Mouse (Mus musculus) embryonic facial prominence, embryonic 14.5 days (tissue): ENCODE data around the gene Vps13d. TPM values are rescaled to one million over a fixed set of nuclear protein-coding genes. Genes with fewer than 3 reads are reported as not detected.

ENCODE experiments used
- ATAC-seq: fragments of 200-750 bp; cut with Nextera tagmentation; 2 replicates; pipeline ENCODE4 v1.8.0; 2017; ENCODE audit warnings: low read depth, moderate number of reproducible peaks, moderate TSS enrichment
- DNase-seq: peaks from one replicate; pipeline ENCODE4 v3.0.0-alpha.2; 2015; ENCODE audit warnings: low spot score
- H3K27ac ChIP-seq: fragments of 300-500 bp; sonication (generic); replicated peaks from 2 replicates; pipeline ENCODE4 v1.5.1; 2014; ENCODE audit warnings: low read depth, mild to moderate bottlenecking, low read length, moderate library complexity
- H3K27me3 ChIP-seq: fragments of 300-500 bp; sonication (generic); replicated peaks from 2 replicates; pipeline ENCODE4 v1.6.1; 2014; ENCODE audit warnings: low read length; ENCODE audit not compliant: control insufficient read depth, insufficient read depth
- H3K36me3 ChIP-seq: fragments of 300-500 bp; sonication (generic); 2 replicates; pipeline ENCODE4 v1.6.1; 2014; ENCODE audit warnings: low read length, mixed read lengths; ENCODE audit not compliant: control insufficient read depth, insufficient read depth
- H3K4me1 ChIP-seq: fragments of 300-500 bp; sonication (generic); 2 replicates; pipeline ENCODE4 v1.6.1; 2014; ENCODE audit warnings: antibody characterized with exemption, low read length; ENCODE audit not compliant: control insufficient read depth, insufficient read depth
- H3K4me2 ChIP-seq: fragments of 300-500 bp; sonication (generic); 2 replicates; pipeline ENCODE4 v1.6.1; 2014; ENCODE audit warnings: low read depth, mild to moderate bottlenecking, low read length, moderate library complexity, mixed read lengths
- H3K4me3 ChIP-seq: fragments of 300-500 bp; sonication (generic); 2 replicates; pipeline ENCODE4 v1.5.1; 2014; ENCODE audit warnings: low read depth, mild to moderate bottlenecking, low read length
- H3K9ac ChIP-seq: fragments of 300-500 bp; sonication (generic); 2 replicates; pipeline ENCODE4 v1.6.1; 2014; ENCODE audit warnings: low read depth, mild to moderate bottlenecking, low read length, moderate library complexity, mixed read lengths
- H3K9me3 ChIP-seq: fragments of 300-500 bp; sonication (generic); 2 replicates; pipeline ENCODE4 v1.6.1; 2016; ENCODE audit warnings: low read length; ENCODE audit not compliant: control insufficient read depth
- WGBS: fragments of 180-500 bp; shearing (Covaris S2); extraction: QIAGEN DNeasy Blood & Tissue Kit; methylation state at CpG from one replicate; pipeline ENCODE4 v1.1.7; 2014; 5-methylcytosine and 5-hydroxymethylcytosine counted together
- polyA plus RNA-seq: library from polyadenylated mRNA; unstranded; fragments of >200 nt; fragmentation: Nextera tagmentation; extraction: Ambion mirVana; gene quantifications from 2 replicates; pipeline ENCODE4 v1.2.1, GENCODE M21; 2014

Gene Vps13d
- polyA plus RNA-seq, 1 experiment from 2014 or later = 14.5 TPM

GRCm38 (mm10) chr4:144986016-144986805, 208.6 kb downstream of the Vps13d start:
- Histone ChIP-seq H3K36me3 (peaks cover 4% of the 10 kb centered on the region; the same call in 1 of the 2 replicates), H3K27ac (no peak overlapping the region), H3K4me1 (peaks cover 25% of the 10 kb centered on the region), H3K27me3 (no peaks in the 10 kb centered on the region), H3K4me3 (no peak overlapping the region), H3K4me2 (no peak overlapping the region), H3K9ac (no peak overlapping the region), H3K9me3 (no peaks in the 10 kb centered on the region)
- 87% methylated on average over 7 of the region's 7 CpGs for WGBS
- ATAC-seq = no peak
- no peak for DNase-seq

- no peak overlapping the region; the same call in 1 of the 2 replicates for H3K27ac ChIP-seq
- ATAC-seq = 0 out of 2 replicates have a peak, but pooled peaks have one; percentile 16
- H3K4me2 ChIP-seq = no peak overlapping the region
- H3K9me3 ChIP-seq = no peaks in the 10 kb centered on the region
- whole genome bisulfite sequencing = 58% methylated on average over 8 of the region's 8 CpGs
- no peak overlapping the region for H3K9ac ChIP-seq
- H3K36me3 ChIP-seq = peaks cover 4% of the 10 kb centered on the region; the same call in 1 of the 2 replicates
- no peak overlapping the region for H3K4me3 ChIP-seq
- DNase-seq = no peak
- no peaks in the 10 kb centered on the region for H3K27me3 ChIP-seq
- peaks cover 22% of the 10 kb centered on the region for H3K4me1 ChIP-seq
These were observed 210.9 kb downstream of the Vps13d start for GRCm38 (mm10) chr4:144983821-144984371.

- Histone ChIP-seq H3K9ac (no peak overlapping the region), H3K4me3 (no peak overlapping the region), H3K27ac (no peak overlapping the region; the same call in 1 of the 2 replicates), H3K27me3 (no peaks in the 10 kb centered on the region), H3K9me3 (no peaks in the 10 kb centered on the region), H3K36me3 (peaks cover 4% of the 10 kb centered on the region; the same call in 1 of the 2 replicates), H3K4me2 (no peak overlapping the region), H3K4me1 (peaks cover 17% of the 10 kb centered on the region; the same call in 1 of the 2 replicates)
- DNase-seq = no peak
- 70% methylated on average over 8 of the region's 8 CpGs for WGBS
- ATAC-seq = no peak
These were observed 211.5 kb downstream of the Vps13d start for GRCm38 (mm10) chr4:144983228-144983744.

- DNase-seq (peak; percentile 34), ATAC-seq (peak; percentile 39; the same call in 1 of the 2 replicates)
- WGBS = 26% methylated on average over 8 of the region's 8 CpGs
- Histone ChIP-seq H3K9ac (no peak overlapping the region), H3K4me1 (peaks cover 14% of the 10 kb centered on the region; the same call in 1 of the 2 replicates), H3K27me3 (no peaks in the 10 kb centered on the region), H3K9me3 (no peaks in the 10 kb centered on the region), H3K27ac (peak overlapping the region; percentile 49), H3K4me2 (no peak overlapping the region), H3K36me3 (peaks cover 10% of the 10 kb centered on the region; the same call in 1 of the 2 replicates), H3K4me3 (no peak overlapping the region)
These were observed 213.8 kb downstream of the Vps13d start for GRCm38 (mm10) chr4:144980811-144981551.

- no peak overlapping the region for H3K4me2 ChIP-seq
- H3K27ac ChIP-seq = no peak overlapping the region
- H3K4me1 ChIP-seq = peaks cover 14% of the 10 kb centered on the region; the same call in 1 of the 2 replicates
- H3K27me3 ChIP-seq = no peaks in the 10 kb centered on the region
- H3K36me3 ChIP-seq = peaks cover 12% of the 10 kb centered on the region; the same call in 1 of the 2 replicates
- DNase-seq (no peak), ATAC-seq (no peak)
- H3K9me3 ChIP-seq = no peaks in the 10 kb centered on the region
- no peak overlapping the region for H3K9ac ChIP-seq
- 56% methylated on average over 2 of the region's 2 CpGs for WGBS
- no peak overlapping the region for H3K4me3 ChIP-seq
These were observed 214.7 kb downstream of the Vps13d start for GRCm38 (mm10) chr4:144980110-144980509.

- no peak overlapping the region for H3K4me3 ChIP-seq
- H3K9ac ChIP-seq = no peak overlapping the region
- no peaks in the 10 kb centered on the region for H3K9me3 ChIP-seq
- ATAC-seq (no peak), DNase-seq (no peak)
- H3K4me1 ChIP-seq = peaks cover 9% of the 10 kb centered on the region; the same call in 1 of the 2 replicates
- peaks cover 11% of the 10 kb centered on the region; the same call in 1 of the 2 replicates for H3K36me3 ChIP-seq
- H3K27ac ChIP-seq = no peak overlapping the region
- no peaks in the 10 kb centered on the region for H3K27me3 ChIP-seq
- H3K4me2 ChIP-seq = no peak overlapping the region
- 68% methylated on average over 6 of the region's 6 CpGs for WGBS
These were observed 216.8 kb downstream of the Vps13d start for GRCm38 (mm10) chr4:144978039-144978438.

- ATAC-seq = no peak
- Histone ChIP-seq H3K36me3 (0 out of 2 replicates have a peak, but pooled peaks cover 9% of the 10 kb centered on the region), H3K27me3 (no peaks in the 10 kb centered on the region), H3K9me3 (no peaks in the 10 kb centered on the region), H3K4me3 (no peak overlapping the region), H3K27ac (no peak overlapping the region), H3K4me1 (peaks cover 9% of the 10 kb centered on the region; the same call in 1 of the 2 replicates), H3K9ac (no peak overlapping the region), H3K4me2 (no peak overlapping the region)
- DNase-seq = no peak
- WGBS = 87% methylated on average over 1 of the region's 1 CpGs
These were observed 217.7 kb downstream of the Vps13d start for GRCm38 (mm10) chr4:144977057-144977456.

- Histone ChIP-seq H3K4me3 (no peak overlapping the region), H3K4me1 (no peaks in the 10 kb centered on the region), H3K9me3 (no peaks in the 10 kb centered on the region), H3K27me3 (no peaks in the 10 kb centered on the region), H3K27ac (no peak overlapping the region), H3K36me3 (0 out of 2 replicates have a peak, but pooled peaks cover 9% of the 10 kb centered on the region), H3K9ac (no peak overlapping the region), H3K4me2 (no peak overlapping the region)
- DNase-seq (no peak), ATAC-seq (no peak)
- 54% methylated on average over 2 of the region's 2 CpGs for WGBS
These were observed 219.3 kb downstream of the Vps13d start for GRCm38 (mm10) chr4:144975505-144975904.
